Mouse (Mus musculus) stomach, postnatal 0 days (tissue): Measurements from ENCODE around the gene Tha1. TPM values are rescaled to one million over a fixed set of nuclear protein-coding genes. Genes with fewer than 3 reads are reported as not detected.

ENCODE experiments used
- ATAC-seq: fragments of 200-750 bp; cut with Nextera tagmentation; 2 replicates; pipeline ENCODE4 v1.8.0; 2017; ENCODE audit not compliant: low FRiP score, low TSS enrichment
- DNase-seq: peaks from one replicate; pipeline ENCODE4 v3.0.0-alpha.2; 2016; ENCODE audit warnings: low spot score
- H3K27ac ChIP-seq: fragments of 300-500 bp; sonication (generic); replicated peaks from 2 replicates; pipeline ENCODE4 v1.5.1; 2014; ENCODE audit warnings: mild to moderate bottlenecking, control low read depth
- H3K27me3 ChIP-seq: fragments of 300-500 bp; sonication (generic); 2 replicates; pipeline ENCODE4 v1.6.1; 2014; ENCODE audit warnings: low read length; ENCODE audit not compliant: control insufficient read depth, insufficient read depth
- H3K36me3 ChIP-seq: fragments of 300-500 bp; sonication (generic); 2 replicates; pipeline ENCODE4 v1.6.1; 2014; ENCODE audit warnings: low read length, mixed read lengths; ENCODE audit not compliant: control insufficient read depth, insufficient read depth
- H3K4me1 ChIP-seq: fragments of 300-500 bp; sonication (generic); replicated peaks from 2 replicates; pipeline ENCODE4 v1.6.1; 2014; ENCODE audit warnings: antibody characterized with exemption; ENCODE audit not compliant: control insufficient read depth, insufficient read depth
- H3K4me2 ChIP-seq: fragments of 300-500 bp; sonication (generic); replicated peaks from 2 replicates; pipeline ENCODE4 v1.6.1; 2014; ENCODE audit warnings: low read depth, mild to moderate bottlenecking, control low read depth, moderate library complexity
- H3K4me3 ChIP-seq: fragments of 300-500 bp; sonication (generic); 2 replicates; pipeline ENCODE4 v1.5.1; 2014; ENCODE audit warnings: low read depth, low read length, control low read depth
- H3K9ac ChIP-seq: fragments of 300-500 bp; sonication (generic); 2 replicates; pipeline ENCODE4 v1.6.1; 2014; ENCODE audit warnings: mild to moderate bottlenecking, low read length, control low read depth, mixed read lengths
- H3K9me3 ChIP-seq: fragments of 300-500 bp; sonication (generic); 2 replicates; pipeline ENCODE4 v1.6.1; 2016; ENCODE audit warnings: low read length; ENCODE audit not compliant: control insufficient read depth
- CTCF ChIP-seq: IDR thresholded peaks from 2 replicates; pipeline ENCODE4 v1.5.1; 2016; ENCODE audit warnings: antibody characterized with exemption, low read depth, mild to moderate bottlenecking, moderate library complexity
- EP300 ChIP-seq: optimal IDR thresholded peaks from 2 replicates; pipeline ENCODE3; 2016; ENCODE audit warnings: antibody characterized with exemption
- WGBS: fragments of 180-500 bp; shearing (Covaris S2); extraction: QIAGEN DNeasy Blood & Tissue Kit; methylation state at CpG from one replicate; pipeline ENCODE4 v1.1.7; 2014; 5-methylcytosine and 5-hydroxymethylcytosine counted together
- polyA plus RNA-seq: library from polyadenylated mRNA; unstranded; fragments of >200 nt; fragmentation: Nextera tagmentation; extraction: Ambion mirVana; gene quantifications from 2 replicates; pipeline ENCODE4 v1.2.1, GENCODE M21; 2015

The Tha1 gene
- polyA plus RNA-seq, 1 experiment from 2014 or later = 5.7 TPM

- peaks cover 15% of the 10 kb centered on the region for H3K4me1 ChIP-seq
- WGBS = 60% methylated on average over 6 of the region's 6 CpGs
- ATAC-seq = no peak
- no peak overlapping the region for H3K9ac ChIP-seq
- H3K27me3 ChIP-seq = no peaks in the 10 kb centered on the region
- TF ChIP-seq EP300 (no peak), CTCF (no peak)
- no peak overlapping the region for H3K4me3 ChIP-seq
- H3K27ac ChIP-seq = no peak overlapping the region
- no peaks in the 10 kb centered on the region for H3K9me3 ChIP-seq
- no peak overlapping the region for H3K4me2 ChIP-seq
- no peak for DNase-seq
- no peaks in the 10 kb centered on the region for H3K36me3 ChIP-seq
Observed at GRCm38 (mm10) chr11:117892199-117892598, 18.9 kb upstream of the Tha1 start.

DNA sequence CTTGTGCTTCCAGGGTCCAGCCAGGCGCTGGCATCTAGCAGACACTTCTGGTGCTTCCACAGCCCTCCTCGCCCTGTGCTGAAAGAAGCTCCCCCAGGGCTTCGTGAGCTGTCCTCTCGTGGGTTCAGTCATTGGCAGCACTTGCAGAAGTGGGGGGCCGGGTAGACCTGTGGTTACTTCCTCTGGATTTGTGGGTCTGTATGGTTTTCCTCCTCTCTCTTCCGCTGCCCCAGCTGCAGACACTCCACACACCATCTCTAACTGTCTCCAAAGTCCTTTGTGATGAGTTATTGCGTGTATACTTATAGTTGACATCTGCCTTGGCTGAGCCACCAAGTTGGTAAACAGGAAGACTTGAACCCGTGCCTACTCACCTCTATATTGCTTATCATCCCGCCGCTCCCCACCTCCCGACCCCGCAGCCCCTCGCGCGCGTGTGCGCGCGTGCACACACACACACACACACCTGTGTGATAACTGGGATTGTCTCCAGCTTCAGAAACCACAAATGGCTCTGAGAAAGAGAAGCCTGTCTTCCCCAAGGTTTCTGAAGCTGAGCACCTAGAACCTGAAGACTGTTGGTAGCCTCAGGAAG, 18.4 kb upstream of the Tha1 start:
- H3K4me1 ChIP-seq = peaks cover 15% of the 10 kb centered on the region
- DNase-seq (no peak), ATAC-seq (no peak)
- H3K4me3 ChIP-seq = no peak overlapping the region
- H3K27ac ChIP-seq = no peak overlapping the region
- no peaks in the 10 kb centered on the region for H3K27me3 ChIP-seq
- no peak overlapping the region for H3K4me2 ChIP-seq
- TF ChIP-seq CTCF = no peak
- no peak for TF ChIP-seq EP300
- no peak overlapping the region for H3K9ac ChIP-seq
- no peaks in the 10 kb centered on the region for H3K9me3 ChIP-seq
- no peaks in the 10 kb centered on the region for H3K36me3 ChIP-seq
- 86% methylated on average over 19 of the region's 19 CpGs for WGBS

DNA sequence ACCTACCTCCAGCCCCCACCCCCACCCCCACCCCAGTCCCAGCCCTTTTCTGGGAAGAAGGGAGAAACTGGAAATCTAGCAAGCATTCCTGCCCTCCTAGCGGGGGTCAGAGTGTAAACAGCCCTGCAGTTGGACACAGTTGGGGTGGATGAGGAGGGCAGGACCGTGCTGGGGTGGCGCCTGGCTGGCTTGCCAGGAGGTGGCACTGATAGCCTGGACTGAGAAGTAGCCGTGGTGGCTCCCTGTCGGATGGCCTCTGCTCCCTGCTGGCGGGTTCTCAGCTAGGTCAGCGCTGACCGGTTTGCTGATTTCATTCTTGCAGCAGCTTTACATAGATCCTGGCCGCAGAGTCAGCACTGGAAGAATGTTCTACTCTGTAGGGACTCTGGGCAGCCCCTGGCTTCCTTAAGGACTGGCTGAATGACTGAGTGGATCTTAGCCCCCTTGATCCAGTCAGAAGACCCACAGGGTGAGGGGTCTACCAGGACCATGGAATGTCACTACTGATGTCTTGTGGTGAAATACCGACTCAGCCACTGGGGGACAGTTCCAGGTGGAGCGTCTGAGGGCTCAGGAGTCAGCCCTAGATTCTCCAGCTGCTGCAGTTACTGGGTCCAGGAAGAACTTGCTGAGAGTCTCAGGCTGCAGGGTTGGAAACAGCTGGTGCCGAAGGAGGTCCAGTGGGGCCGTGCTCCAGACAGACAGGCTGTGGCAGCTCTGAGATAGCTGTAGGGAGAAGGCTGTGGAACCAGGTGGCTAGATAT, 17.4 kb upstream of the Tha1 start:
- WGBS = 29% methylated on average over 13 of the region's 13 CpGs
- no peaks in the 10 kb centered on the region for H3K9me3 ChIP-seq
- peak; percentile 66 for ATAC-seq
- H3K27me3 ChIP-seq = no peaks in the 10 kb centered on the region
- peak overlapping the region; percentile 41 for H3K27ac ChIP-seq
- no peak overlapping the region for H3K9ac ChIP-seq
- DNase-seq = peak; percentile 68
- peaks cover 15% of the 10 kb centered on the region for H3K4me1 ChIP-seq
- TF ChIP-seq EP300 = no peak
- peak; percentile 60 for TF ChIP-seq CTCF
- 0 out of 2 replicates have a peak overlapping the region, but pooled peaks have one; percentile 25 for H3K4me2 ChIP-seq
- H3K4me3 ChIP-seq = no peak overlapping the region
- no peaks in the 10 kb centered on the region for H3K36me3 ChIP-seq

DNA sequence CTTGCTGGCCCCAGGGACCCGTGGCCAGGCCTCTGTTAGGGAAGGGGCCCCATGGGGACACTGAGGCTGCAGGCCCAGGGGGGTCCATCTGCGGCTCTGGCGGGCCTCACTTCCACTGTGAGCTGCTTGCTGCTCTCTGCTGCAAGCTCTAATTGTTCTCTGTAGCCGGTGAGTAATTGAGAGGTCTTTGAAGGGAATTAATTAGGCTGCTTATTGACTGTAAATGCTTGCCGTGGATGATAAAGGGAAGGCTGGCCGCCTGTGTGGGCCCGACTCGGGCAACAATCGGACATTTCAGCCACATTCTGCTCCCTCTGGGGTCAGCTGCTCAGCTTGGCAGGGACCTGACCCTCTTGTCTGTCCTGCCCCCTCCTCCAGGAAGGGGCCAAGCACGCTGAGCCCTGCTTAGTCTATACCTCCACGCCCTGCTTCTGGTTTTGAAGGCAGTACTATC, 16.6 kb upstream of the Tha1 start:
- no peaks in the 10 kb centered on the region for H3K36me3 ChIP-seq
- H3K4me2 ChIP-seq = peak overlapping the region; percentile 51
- DNase-seq = no peak
- peak overlapping the region; percentile 53; the same call in 1 of the 2 replicates for H3K27ac ChIP-seq
- peak overlapping the region; percentile 54; the same call in 1 of the 2 replicates for H3K9ac ChIP-seq
- H3K4me3 ChIP-seq = no peak overlapping the region; the same call in 1 of the 2 replicates
- 0 out of 2 replicates have a peak, but pooled peaks have one; percentile 1 for ATAC-seq
- no peaks in the 10 kb centered on the region for H3K9me3 ChIP-seq
- WGBS = 21% methylated on average over 11 of the region's 11 CpGs
- TF ChIP-seq EP300 (no peak), CTCF (no peak)
- peaks cover 15% of the 10 kb centered on the region for H3K4me1 ChIP-seq
- no peaks in the 10 kb centered on the region for H3K27me3 ChIP-seq

- no peaks in the 10 kb centered on the region for H3K9me3 ChIP-seq
- DNase-seq = no peak
- 11% methylated on average over 32 of the region's 33 CpGs for WGBS
- peak overlapping the region; percentile 54 for H3K9ac ChIP-seq
- ATAC-seq = no peak
- no peak for TF ChIP-seq CTCF
- TF ChIP-seq EP300 = no peak
- peak overlapping the region; percentile 51 for H3K4me2 ChIP-seq
- H3K4me3 ChIP-seq = peak overlapping the region; percentile 19; the same call in 1 of the 2 replicates
- H3K27ac ChIP-seq = peak overlapping the region; percentile 53; the same call in 1 of the 2 replicates
- no peaks in the 10 kb centered on the region for H3K36me3 ChIP-seq
- peaks cover 15% of the 10 kb centered on the region for H3K4me1 ChIP-seq
- H3K27me3 ChIP-seq = no peaks in the 10 kb centered on the region
Observed at GRCm38 (mm10) chr11:117888853-117889822, 15.9 kb upstream of the Tha1 start.
